In the genomic region with DNA sequence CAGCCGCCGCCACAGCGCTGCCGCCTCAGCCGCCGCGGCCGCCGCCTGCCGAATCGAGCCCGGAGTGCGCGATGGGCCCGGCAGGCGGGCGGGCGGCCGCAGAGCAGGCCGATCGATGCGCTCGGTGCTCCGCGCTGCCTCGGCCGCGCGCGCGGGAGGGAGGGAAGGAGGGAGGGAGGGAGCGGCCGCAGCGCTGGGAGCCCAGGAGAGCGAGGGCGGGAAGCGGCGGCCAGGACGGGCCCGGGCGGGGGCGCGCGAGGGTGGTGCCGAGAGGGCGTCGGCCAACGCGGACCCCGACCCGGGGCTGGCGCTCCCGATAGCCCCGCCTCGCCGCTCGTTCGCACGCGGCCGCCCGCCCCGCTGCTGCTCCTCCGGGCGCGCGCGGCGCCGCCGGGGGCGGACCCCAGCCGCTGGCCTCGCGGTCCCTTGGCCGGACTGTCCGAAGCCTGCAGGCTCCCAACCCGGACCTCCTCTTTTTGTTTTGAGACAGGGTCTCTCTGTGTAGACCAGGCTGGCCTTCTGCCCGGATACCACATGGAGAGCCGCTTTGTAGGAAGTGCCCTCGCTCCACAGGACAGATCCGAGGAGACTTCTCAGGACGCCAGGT, we compare ENCODE assay signal across 8 mouse cellular contexts. TPM values are rescaled to one million over a fixed set of nuclear protein-coding genes. Genes with fewer than 3 reads are reported as not detected.
DNase-seq lines count a peak whose midpoint lies in the region; ATAC-seq and TF ChIP-seq lines count a peak whose summit lies in the region.

A gene (minus strand): TSS at position 55 of the 607 bp plus-strand sequence.

- H3K36me3 ChIP-seq in E14TG2a.4 (ENCODE audit: insufficient read depth, low read length), result peaks cover 12% of the 10 kb centered on the region
- H3K36me3 ChIP-seq in forebrain, embryonic 13.5 days (ENCODE audit: poor library complexity, severe bottlenecking), result peaks cover 7% of the 10 kb centered on the region
- 0 out of 2 replicates have a peak, but pooled peaks cover 8% of the 10 kb centered on the region for H3K36me3 ChIP-seq in liver, postnatal 0 days (replicated peaks; ENCODE audit: insufficient read depth, low read length)
- H3K36me3 ChIP-seq in neural tube, embryonic 14.5 days (ENCODE audit: control insufficient read depth, insufficient read depth, low read length), result 0 out of 2 replicates have a peak, but pooled peaks cover 4% of the 10 kb centered on the region

- peaks cover 27% of the 10 kb centered on the region for H3K27me3 ChIP-seq in E14TG2a.4 (ENCODE audit: insufficient read depth, low read length)
- H3K27me3 ChIP-seq in forebrain, embryonic 13.5 days, result 0 out of 2 replicates have a peak, but pooled peaks cover 7% of the 10 kb centered on the region
- no peaks in the 10 kb centered on the region for H3K27me3 ChIP-seq in liver, postnatal 0 days (ENCODE audit: insufficient read depth, low read length)
- H3K27me3 ChIP-seq in neural tube, embryonic 14.5 days (ENCODE audit: control insufficient read depth, insufficient read depth, low read length), result no peaks in the 10 kb centered on the region

- TF ChIP-seq CTCF in E14TG2a.4 (conservative IDR thresholded peaks at IDR 0.05; ENCODE audit: low read length), result no peak
- TF ChIP-seq CTCF in liver, postnatal 0 days (IDR thresholded peaks at IDR 0.05; ENCODE audit: low read depth), result no peak

- no peaks in the 10 kb centered on the region for H3K9me3 ChIP-seq in E14TG2a.4 (ENCODE audit: low read length)
- no peaks in the 10 kb centered on the region for H3K9me3 ChIP-seq in forebrain, embryonic 13.5 days (replicated peaks)
- H3K9me3 ChIP-seq in liver, postnatal 0 days (ENCODE audit: low read length), result no peaks in the 10 kb centered on the region
- no peaks in the 10 kb centered on the region for H3K9me3 ChIP-seq in neural tube, embryonic 14.5 days (ENCODE audit: control insufficient read depth, low read length)

- peak within 1 kb of the TSS; percentile 95 for H3K9ac ChIP-seq in forebrain, embryonic 13.5 days
- peak within 1 kb of the TSS; percentile 88 for H3K9ac ChIP-seq in liver, postnatal 0 days (replicated peaks)
- peak within 1 kb of the TSS; percentile 90 for H3K9ac ChIP-seq in neural tube, embryonic 14.5 days (replicated peaks; ENCODE audit: low read depth, low read length)

- H3K4me2 ChIP-seq in forebrain, embryonic 13.5 days, result peak within 1 kb of the TSS; percentile 83
- peak within 1 kb of the TSS; percentile 92 for H3K4me2 ChIP-seq in liver, postnatal 0 days (ENCODE audit: low read depth, low read length)
- H3K4me2 ChIP-seq in neural tube, embryonic 14.5 days (ENCODE audit: low read depth, low read length), result peak within 1 kb of the TSS; percentile 80

- peak within 1 kb of the TSS; percentile 88 for H3K27ac ChIP-seq in forebrain, embryonic 13.5 days
- H3K27ac ChIP-seq in liver, postnatal 0 days (ENCODE audit: low read depth), result peak within 1 kb of the TSS; percentile 95
- H3K27ac ChIP-seq in neural tube, embryonic 14.5 days (ENCODE audit: low read depth, low read length), result peak within 1 kb of the TSS; percentile 85

- peak; percentile 85 for DNase-seq in c-Kit-positive CD71-positive TER-119-positive erythroid progenitor cells, embryonic 14.5 days (ENCODE audit: low spot score)
- DNase-seq in heart, postnatal 10 days, result peak; percentile 93 to 94
- peak; percentile 68 for DNase-seq in large intestine, adult 2 months (ENCODE audit: low read depth, low spot score)
- DNase-seq in liver, postnatal 0 days, result peak; percentile 94
- peak; percentile 96 for DNase-seq in testis, postnatal 10 days (ENCODE audit: low spot score)

- 0% methylated on average over 50 of the region's 83 CpGs for WGBS in forebrain, embryonic 13.5 days
- 1% methylated on average over 73 of the region's 83 CpGs for WGBS in large intestine, adult 2 months
- WGBS in liver, postnatal 0 days (ENCODE audit: insufficient replicate concordance), result under 1% methylated on average over 38 of the region's 83 CpGs
- under 1% methylated on average over 31 of the region's 83 CpGs for WGBS in neural tube, embryonic 14.5 days

- H3K4me3 ChIP-seq in E14TG2a.4 (replicated peaks; ENCODE audit: low read length), result peak within 1 kb of the TSS; percentile 93
- peak within 1 kb of the TSS; percentile 95 for H3K4me3 ChIP-seq in forebrain, embryonic 13.5 days
- peak within 1 kb of the TSS; percentile 97 for H3K4me3 ChIP-seq in liver, postnatal 0 days (ENCODE audit: low read depth, low read length)
- peak within 1 kb of the TSS; percentile 84 for H3K4me3 ChIP-seq in neural tube, embryonic 14.5 days (ENCODE audit: low read depth, low read length)

- ATAC-seq in forebrain, embryonic 13.5 days, result peak; percentile 91
- ATAC-seq in liver, postnatal 0 days, result peak; percentile 90
- ATAC-seq in neural tube, embryonic 14.5 days (ENCODE audit: low read depth), result peak; percentile 92

- intact Hi-C loops in heart, postnatal 10 days (cut with DNase I), result loop anchor here (1.0 kb wide), 1 partner anchor 91 kb away; no protein-coding TSS in a partner anchor

- TF ChIP-seq EP300 in liver, postnatal 0 days (IDR thresholded peaks at IDR 0.05; ENCODE audit: low read depth), result no peak

- peaks cover 28% of the 10 kb centered on the region for H3K4me1 ChIP-seq in E14TG2a.4 (replicated peaks; ENCODE audit: low read depth, low read length)
- H3K4me1 ChIP-seq in forebrain, embryonic 13.5 days, result peaks cover 29% of the 10 kb centered on the region
- peaks cover 18% of the 10 kb centered on the region for H3K4me1 ChIP-seq in liver, postnatal 0 days (ENCODE audit: insufficient read depth)
- peaks cover 15% of the 10 kb centered on the region for H3K4me1 ChIP-seq in neural tube, embryonic 14.5 days (ENCODE audit: control insufficient read depth, insufficient read depth, low read length)

RNA-seq across cellular contexts. Expression of the gene that starts here (rescaled TPM):
- 107 and 114 TPM in 2 replicates for polyA plus RNA-seq in forebrain, embryonic 13.5 days (2015; fragmentation: Nextera tagmentation; extraction: Ambion mirVana)
- 10 to 100 TPM; 45.9 to 48.4 TPM for total RNA-seq in heart, postnatal 10 days (2021)
- polyA plus RNA-seq in large intestine, adult 2 months (2012; rRNA removed), result 35.9 and 36.2 TPM in 2 replicates
- polyA plus RNA-seq in liver, postnatal 0 days (2015; fragmentation: Nextera tagmentation; extraction: Ambion mirVana), result 41.0 and 48.0 TPM in 2 replicates
- polyA plus RNA-seq in neural tube, embryonic 14.5 days (2014; fragmentation: Nextera tagmentation; extraction: Ambion mirVana), result 96.9 and 113 TPM in 2 replicates

Comparison
In these comparisons a context has a peak if more than half of its experiments do, and no peak if none do; other contexts are left out.
1. Peak in every context shown above with its lines: DNase-seq, ATAC-seq, H3K4me3 ChIP-seq and H3K27ac ChIP-seq.